Mouse (Mus musculus): ENCODE results near the gene Rims3. TPM values are rescaled to one million over a fixed set of nuclear protein-coding genes. Genes with fewer than 3 reads are reported as not detected.
A peak's percentile ranks its signal among the peaks of the same experiment; 100 is the strongest.

Gene Rims3
- polyA plus RNA-seq, 1 experiment from 2014 or later = 3.8 TPM

GRCm38 (mm10) chr4:120855360-120856060, 894 bp downstream of the Rims3 start:
- no peak overlapping the region for H3K27ac ChIP-seq
- peak overlapping the region; percentile 58 for H3K4me3 ChIP-seq
- peak overlapping the region; percentile 62; the same call in 1 of the 2 replicates for H3K9ac ChIP-seq
- 0 out of 2 replicates have a peak, but pooled peaks cover 2% of the 10 kb centered on the region for H3K4me1 ChIP-seq
- no peaks in the 10 kb centered on the region for H3K9me3 ChIP-seq
- H3K27me3 ChIP-seq = peaks cover 51% of the 10 kb centered on the region
- ATAC-seq (ENCODE audit: insufficient number of reproducible peaks, insufficient read depth, low FRiP score, low TSS enrichment) = no peak
- H3K4me2 ChIP-seq (replicated peaks) = peak overlapping the region; percentile 99
- 20% methylated on average over 7 of the region's 7 CpGs for WGBS
- no peaks in the 10 kb centered on the region for H3K36me3 ChIP-seq

GRCm38 (mm10) chr4:120856376-120856775, 1.8 kb downstream of the Rims3 start:
- Histone ChIP-seq H3K27me3 (peaks cover 51% of the 10 kb centered on the region), H3K9me3 (no peaks in the 10 kb centered on the region), H3K4me2 (replicated peaks) (no peak overlapping the region), H3K4me3 (no peak overlapping the region), H3K9ac (no peak overlapping the region), H3K4me1 (0 out of 2 replicates have a peak, but pooled peaks cover 2% of the 10 kb centered on the region), H3K27ac (no peak overlapping the region), H3K36me3 (no peaks in the 10 kb centered on the region)
- WGBS = 35% methylated on average over 5 of the region's 5 CpGs
- no peak for ATAC-seq (ENCODE audit: insufficient number of reproducible peaks, insufficient read depth, low FRiP score, low TSS enrichment)

GRCm38 (mm10) chr4:120859865-120860264, 5.2 kb downstream of the Rims3 start:
- no peak overlapping the region for H3K9ac ChIP-seq
- 74% methylated on average over 7 of the region's 7 CpGs for WGBS
- 0 out of 2 replicates have a peak, but pooled peaks cover 2% of the 10 kb centered on the region for H3K4me1 ChIP-seq
- H3K36me3 ChIP-seq = no peaks in the 10 kb centered on the region
- H3K27ac ChIP-seq = no peak overlapping the region
- no peak overlapping the region for H3K4me2 ChIP-seq (replicated peaks)
- no peak for ATAC-seq (ENCODE audit: insufficient number of reproducible peaks, insufficient read depth, low FRiP score, low TSS enrichment)
- H3K4me3 ChIP-seq = no peak overlapping the region
- no peaks in the 10 kb centered on the region for H3K9me3 ChIP-seq
- H3K27me3 ChIP-seq = peaks cover 26% of the 10 kb centered on the region

GRCm38 (mm10) chr4:120866211-120866610, 11.6 kb downstream of the Rims3 start:
- H3K4me2 ChIP-seq (replicated peaks) = no peak overlapping the region

GRCm38 (mm10) chr4:120868246-120868645, 13.6 kb downstream of the Rims3 start:
- Histone ChIP-seq H3K27ac (no peak overlapping the region), H3K4me3 (no peak overlapping the region), H3K27me3 (no peaks in the 10 kb centered on the region), H3K9me3 (no peaks in the 10 kb centered on the region), H3K9ac (no peak overlapping the region), H3K36me3 (no peaks in the 10 kb centered on the region), H3K4me1 (0 out of 2 replicates have a peak, but pooled peaks cover 2% of the 10 kb centered on the region), H3K4me2 (replicated peaks) (no peak overlapping the region)
- ATAC-seq (ENCODE audit: insufficient number of reproducible peaks, insufficient read depth, low FRiP score, low TSS enrichment) = no peak
- WGBS = 78% methylated on average over 5 of the region's 5 CpGs

More at GRCm38 (mm10) chr4:120866211-120866610, 11.6 kb downstream of the Rims3 start:
- 4% methylated on average over 6 of the region's 6 CpGs for WGBS
- Histone ChIP-seq H3K4me1 (0 out of 2 replicates have a peak, but pooled peaks cover 2% of the 10 kb centered on the region), H3K9ac (no peak overlapping the region), H3K36me3 (no peaks in the 10 kb centered on the region), H3K9me3 (no peaks in the 10 kb centered on the region), H3K27me3 (no peaks in the 10 kb centered on the region), H3K27ac (no peak overlapping the region), H3K4me3 (no peak overlapping the region)
- ATAC-seq (ENCODE audit: insufficient number of reproducible peaks, insufficient read depth, low FRiP score, low TSS enrichment) = no peak

- 0 out of 2 replicates have a peak, but pooled peaks cover 2% of the 10 kb centered on the region for H3K4me1 ChIP-seq
- no peak overlapping the region for H3K4me2 ChIP-seq (replicated peaks)
- H3K9me3 ChIP-seq = no peaks in the 10 kb centered on the region
- no peak overlapping the region for H3K9ac ChIP-seq
- no peak overlapping the region for H3K27ac ChIP-seq
- 66% methylated on average over 3 of the region's 3 CpGs for WGBS
- H3K27me3 ChIP-seq = no peaks in the 10 kb centered on the region
- H3K4me3 ChIP-seq = no peak overlapping the region
- H3K36me3 ChIP-seq = no peaks in the 10 kb centered on the region
- ATAC-seq (ENCODE audit: insufficient number of reproducible peaks, insufficient read depth, low FRiP score, low TSS enrichment) = no peak
Observed at GRCm38 (mm10) chr4:120868988-120869387, 14.4 kb downstream of the Rims3 start.

GRCm38 (mm10) chr4:120870262-120870748, 15.7 kb downstream of the Rims3 start:
- H3K36me3 ChIP-seq = no peaks in the 10 kb centered on the region
- H3K27ac ChIP-seq = no peak overlapping the region
- no peaks in the 10 kb centered on the region for H3K9me3 ChIP-seq
- no peaks in the 10 kb centered on the region for H3K27me3 ChIP-seq
- H3K9ac ChIP-seq = no peak overlapping the region
- 65% methylated on average over 7 of the region's 7 CpGs for WGBS
- H3K4me3 ChIP-seq = no peak overlapping the region
- no peak for ATAC-seq (ENCODE audit: insufficient number of reproducible peaks, insufficient read depth, low FRiP score, low TSS enrichment)
- H3K4me2 ChIP-seq (replicated peaks) = no peak overlapping the region
- H3K4me1 ChIP-seq = 0 out of 2 replicates have a peak, but pooled peaks cover 2% of the 10 kb centered on the region

GRCm38 (mm10) chr4:120875961-120876360, 21.3 kb downstream of the Rims3 start:
- WGBS = 70% methylated on average over 3 of the region's 3 CpGs
- Histone ChIP-seq H3K9ac (no peak overlapping the region), H3K36me3 (no peaks in the 10 kb centered on the region), H3K4me2 (replicated peaks) (no peak overlapping the region), H3K9me3 (no peaks in the 10 kb centered on the region), H3K4me3 (no peak overlapping the region), H3K4me1 (peaks cover 7% of the 10 kb centered on the region; the same call in 1 of the 2 replicates), H3K27me3 (no peaks in the 10 kb centered on the region), H3K27ac (no peak overlapping the region)
- no peak for ATAC-seq (ENCODE audit: insufficient number of reproducible peaks, insufficient read depth, low FRiP score, low TSS enrichment)

- Histone ChIP-seq H3K4me3 (no peak overlapping the region), H3K9me3 (no peaks in the 10 kb centered on the region), H3K4me1 (peaks cover 14% of the 10 kb centered on the region), H3K36me3 (no peaks in the 10 kb centered on the region), H3K27me3 (no peaks in the 10 kb centered on the region), H3K9ac (no peak overlapping the region), H3K4me2 (replicated peaks) (no peak overlapping the region), H3K27ac (no peak overlapping the region)
- no peak for ATAC-seq (ENCODE audit: insufficient number of reproducible peaks, insufficient read depth, low FRiP score, low TSS enrichment)
- WGBS = 62% methylated on average over 3 of the region's 3 CpGs
Observed at GRCm38 (mm10) chr4:120878728-120879127, 24.1 kb downstream of the Rims3 start.

- 42% methylated on average over 4 of the region's 4 CpGs for WGBS
- no peaks in the 10 kb centered on the region for H3K9me3 ChIP-seq
- no peaks in the 10 kb centered on the region for H3K27me3 ChIP-seq
- ATAC-seq (ENCODE audit: insufficient number of reproducible peaks, insufficient read depth, low FRiP score, low TSS enrichment) = no peak
- H3K27ac ChIP-seq = no peak overlapping the region
- H3K9ac ChIP-seq = no peak overlapping the region
- H3K4me3 ChIP-seq = no peak overlapping the region
- H3K4me2 ChIP-seq (replicated peaks) = no peak overlapping the region
- H3K36me3 ChIP-seq = no peaks in the 10 kb centered on the region
- H3K4me1 ChIP-seq = peaks cover 14% of the 10 kb centered on the region
Observed at GRCm38 (mm10) chr4:120879386-120879785, 24.8 kb downstream of the Rims3 start.

GRCm38 (mm10) chr4:120880731-120881432, 26.3 kb downstream of the Rims3 start:
- peaks cover 21% of the 10 kb centered on the region for H3K4me1 ChIP-seq
- no peak for ATAC-seq (ENCODE audit: insufficient number of reproducible peaks, insufficient read depth, low FRiP score, low TSS enrichment)
- no peak overlapping the region for H3K9ac ChIP-seq
- no peaks in the 10 kb centered on the region for H3K36me3 ChIP-seq
- H3K4me2 ChIP-seq (replicated peaks) = no peak overlapping the region
- H3K27me3 ChIP-seq = no peaks in the 10 kb centered on the region
- 61% methylated on average over 6 of the region's 6 CpGs for WGBS
- no peak overlapping the region for H3K4me3 ChIP-seq
- no peaks in the 10 kb centered on the region for H3K9me3 ChIP-seq
- no peak overlapping the region for H3K27ac ChIP-seq
